Mouse (Mus musculus) adrenal gland, postnatal 10 days (tissue): ENCODE results near the gene Fndc3b. TPM values are rescaled to one million over a fixed set of nuclear protein-coding genes. Genes with fewer than 3 reads are reported as not detected.

Experiments used
- DNase-seq: peaks from one replicate; pipeline ENCODE4 v3.0.0; 2021; ENCODE audit warnings: mixed read lengths
- total RNA-seq, 2 experiments: library from RNA; stranded (reverse); gene quantifications; 2 replicates each; pipeline ENCODE4 v1.2.3; 2021

The Fndc3b gene
- total RNA-seq, 2 experiments from 2014 or later = 80.0 to 81.2 TPM

GRCm38 (mm10) chr3:27709096-27709905 is 1.8 kb downstream of the Fndc3b start:
- DNase-seq = peak; percentile 37

GRCm38 (mm10) chr3:27708581-27708980 is 2.5 kb downstream of the Fndc3b start:
- no peak for DNase-seq

- no peak for DNase-seq
These were observed 5.3 kb downstream of the Fndc3b start for GRCm38 (mm10) chr3:27705761-27706160.

- no peak for DNase-seq
These were observed 6.1 kb downstream of the Fndc3b start for GRCm38 (mm10) chr3:27705056-27705455.

- no peak for DNase-seq
These were observed 6.5 kb downstream of the Fndc3b start for GRCm38 (mm10) chr3:27704641-27705040.

GRCm38 (mm10) chr3:27703531-27703930 is 7.6 kb downstream of the Fndc3b start:
- no peak for DNase-seq

- no peak for DNase-seq
These were observed 8.0 kb downstream of the Fndc3b start for GRCm38 (mm10) chr3:27703081-27703480.

- DNase-seq = no peak
These were observed 12.4 kb downstream of the Fndc3b start for GRCm38 (mm10) chr3:27698671-27699070.

- DNase-seq = no peak
These were observed 14.7 kb downstream of the Fndc3b start for GRCm38 (mm10) chr3:27696449-27696797.

- DNase-seq = no peak
These were observed 15.3 kb downstream of the Fndc3b start for GRCm38 (mm10) chr3:27695612-27696448.

GRCm38 (mm10) chr3:27694586-27694985 is 16.5 kb downstream of the Fndc3b start:
- no peak for DNase-seq

GRCm38 (mm10) chr3:27694111-27694510 is 17.0 kb downstream of the Fndc3b start:
- DNase-seq = no peak

GRCm38 (mm10) chr3:27691486-27692160 is 19.5 kb downstream of the Fndc3b start:
- no peak for DNase-seq

- peak; percentile 87 for DNase-seq
These were observed 21.1 kb downstream of the Fndc3b start for GRCm38 (mm10) chr3:27690030-27690429.

- DNase-seq = peak; percentile 87
These were observed 21.8 kb downstream of the Fndc3b start for GRCm38 (mm10) chr3:27689149-27689865.

- DNase-seq = no peak
These were observed 24.2 kb downstream of the Fndc3b start for GRCm38 (mm10) chr3:27686732-27687491.

GRCm38 (mm10) chr3:27685650-27686208 is 25.4 kb downstream of the Fndc3b start:
- no peak for DNase-seq

GRCm38 (mm10) chr3:27685134-27685533 is 26.0 kb downstream of the Fndc3b start:
- no peak for DNase-seq

GRCm38 (mm10) chr3:27683374-27683773 is 27.7 kb downstream of the Fndc3b start:
- DNase-seq = no peak

GRCm38 (mm10) chr3:27677574-27677973 is 33.5 kb downstream of the Fndc3b start:
- peak; percentile 59 for DNase-seq

GRCm38 (mm10) chr3:27673660-27674059 is 37.4 kb downstream of the Fndc3b start:
- no peak for DNase-seq
